Mouse (Mus musculus) CH12.LX (cell line): ENCODE measurements around the gene Zbtb38. TPM values are rescaled to one million over a fixed set of nuclear protein-coding genes. Genes with fewer than 3 reads are reported as not detected.
A peak's percentile ranks its signal among the peaks of the same experiment; 100 is the strongest.

Experiments used
- DNase-seq: peaks from one replicate; pipeline ENCODE4 v3.0.0-alpha.2; 2013; ENCODE audit errors: extremely low read depth
- H3K27ac ChIP-seq: 2 replicates; pipeline ENCODE4 v1.5.1; 2012; ENCODE audit warnings: low read depth, mild to moderate bottlenecking, control low read depth, moderate library complexity; ENCODE audit not compliant: insufficient read depth
- H3K27me3 ChIP-seq: replicated peaks from 2 replicates; pipeline ENCODE3; 2012; ENCODE audit warnings: inconsistent platforms
- H3K36me3 ChIP-seq, 2 experiments: replicated peaks in 1 of 2; 2 replicates each; pipeline versions ENCODE3 to v1.6.1; 2012; ENCODE audit warnings: inconsistent platforms in 1 of 2, low read length in 1 of 2, mild to moderate bottlenecking in 1 of 2, mixed read lengths in 1 of 2, moderate library complexity in 1 of 2; ENCODE audit not compliant: control insufficient read depth in 1 of 2, insufficient read depth in 1 of 2
- H3K4me1 ChIP-seq, 2 experiments: 2 replicates each; pipeline ENCODE4 v1.6.1; 2012; ENCODE audit warnings: inconsistent platforms in 1 of 2, moderate library complexity in 1 of 2; ENCODE audit not compliant: insufficient read depth in 2 of 2, control insufficient read depth in 1 of 2
- H3K4me2 ChIP-seq: 2 replicates; pipeline ENCODE4 v1.6.1; 2012; ENCODE audit warnings: low read depth, mild to moderate bottlenecking, control low read depth; ENCODE audit not compliant: poor library complexity, insufficient read depth, severe bottlenecking
- H3K4me3 ChIP-seq, 3 experiments: fragments of 150-350 bp in 1 of 3; sonication (generic) in 1 of 3; replicated peaks in 1 of 3; 2 replicates each; pipeline versions ENCODE3 to v1.5.1; 2011 to 2012; ENCODE audit warnings: low read depth in 2 of 3, low read length in 2 of 3, mild to moderate bottlenecking in 2 of 3, moderate library complexity in 2 of 3, control low read depth in 1 of 3, improper control_type of control experiment in 1 of 3, inconsistent platforms in 1 of 3, mixed read lengths in 1 of 3; ENCODE audit not compliant: poor library complexity in 1 of 3
- H3K79me2 ChIP-seq: replicated peaks from 2 replicates; pipeline ENCODE4 v1.6.1; 2012; ENCODE audit warnings: mild to moderate bottlenecking, moderate library complexity; ENCODE audit not compliant: control insufficient read depth, poor library complexity, insufficient read depth, severe bottlenecking; ENCODE audit errors: extremely low read depth
- H3K9ac ChIP-seq: 2 replicates; pipeline ENCODE4 v1.6.1; 2012; ENCODE audit warnings: low read depth, mild to moderate bottlenecking, control low read depth, moderate library complexity; ENCODE audit not compliant: insufficient read depth
- H3K9me3 ChIP-seq: replicated peaks from 2 replicates; pipeline ENCODE3; 2012; ENCODE audit warnings: low read length, inconsistent platforms, mixed read lengths
- BHLHE40 ChIP-seq: IDR thresholded peaks from 2 replicates; pipeline ENCODE4 v1.6.1; 2011; ENCODE audit warnings: mild to moderate bottlenecking, low read depth, low read length, improper control_type of control experiment
- CHD1 ChIP-seq: IDR thresholded peaks from 2 replicates; pipeline ENCODE4 v1.6.1; 2012; ENCODE audit warnings: low read depth, low read length, improper control_type of control experiment, inconsistent platforms
- CHD2 ChIP-seq: IDR thresholded peaks from 2 replicates; pipeline ENCODE4 v1.6.1; 2011; ENCODE audit warnings: low read length, improper control_type of control experiment
- CTCF ChIP-seq, 2 experiments: IDR thresholded peaks in 1 of 2; conservative IDR thresholded peaks in 1 of 2; 2 replicates each; pipeline ENCODE4 v1.5.1; 2011 to 2012; ENCODE audit warnings: low read depth in 2 of 2, low read length in 2 of 2, improper control_type of control experiment in 1 of 2, inconsistent platforms in 1 of 2, mild to moderate bottlenecking in 1 of 2, moderate library complexity in 1 of 2
- E2F4 ChIP-seq: IDR thresholded peaks from 2 replicates; pipeline ENCODE4 v1.6.1; 2011; ENCODE audit warnings: low read depth, low read length, improper control_type of control experiment; ENCODE audit not compliant: insufficient replicate concordance
- ETS1 ChIP-seq: conservative IDR thresholded peaks from 2 replicates; pipeline ENCODE4 v1.6.1; 2012; ENCODE audit warnings: low read depth, mild to moderate bottlenecking, inconsistent platforms, low read length, improper control_type of control experiment, moderate library complexity
- GABPA ChIP-seq: IDR thresholded peaks from 2 replicates; pipeline ENCODE4 v1.6.1; 2012; ENCODE audit warnings: low read depth, low read length, improper control_type of control experiment, inconsistent platforms; ENCODE audit not compliant: insufficient replicate concordance
- HCFC1 ChIP-seq: IDR thresholded peaks from 2 replicates; pipeline ENCODE4 v1.6.1; 2012; ENCODE audit warnings: low read depth, mild to moderate bottlenecking, inconsistent platforms, low read length, improper control_type of control experiment
- IRF4 ChIP-seq: IDR thresholded peaks from 2 replicates; pipeline ENCODE4 v1.6.1; 2014; ENCODE audit warnings: low read depth, mild to moderate bottlenecking, inconsistent platforms, low read length, improper control_type of control experiment
- JUN ChIP-seq: IDR thresholded peaks from 2 replicates; pipeline ENCODE4 v1.6.1; 2011; ENCODE audit warnings: low read depth, mild to moderate bottlenecking, low read length, improper control_type of control experiment, moderate library complexity; ENCODE audit not compliant: insufficient read depth
- MAFK ChIP-seq: IDR thresholded peaks from 2 replicates; pipeline ENCODE4 v1.6.1; 2011; ENCODE audit warnings: low read length, improper control_type of control experiment; ENCODE audit not compliant: insufficient replicate concordance
- MAX ChIP-seq: IDR thresholded peaks from 2 replicates; pipeline ENCODE4 v1.6.1; 2011; ENCODE audit warnings: low read length, improper control_type of control experiment
- MXI1 ChIP-seq: IDR thresholded peaks from 2 replicates; pipeline ENCODE4 v1.6.1; 2011; ENCODE audit warnings: mild to moderate bottlenecking, low read depth, low read length, improper control_type of control experiment
- MYC ChIP-seq: IDR thresholded peaks from 2 replicates; pipeline ENCODE4 v1.6.1; 2011; ENCODE audit warnings: low read depth, mild to moderate bottlenecking, improper control_type of control experiment, low read length
- NELFE ChIP-seq: IDR thresholded peaks from 2 replicates; pipeline ENCODE4 v1.6.1; 2011; ENCODE audit warnings: low read depth, low read length, improper control_type of control experiment
- NRF1 ChIP-seq: IDR thresholded peaks from 2 replicates; pipeline ENCODE4 v1.6.1; 2014; ENCODE audit warnings: low read depth, mild to moderate bottlenecking, inconsistent platforms, low read length, improper control_type of control experiment, moderate library complexity
- RCOR1 ChIP-seq: conservative IDR thresholded peaks from 2 replicates; pipeline ENCODE4 v1.6.1; 2012; ENCODE audit warnings: low read depth, mild to moderate bottlenecking, inconsistent platforms, low read length, improper control_type of control experiment
- TBP ChIP-seq: conservative IDR thresholded peaks from 2 replicates; pipeline ENCODE4 v1.6.1; 2011; ENCODE audit warnings: low read depth, low read length, improper control_type of control experiment
- UBTF ChIP-seq: IDR thresholded peaks from 2 replicates; pipeline ENCODE4 v1.6.1; 2012; ENCODE audit warnings: low read depth, mild to moderate bottlenecking, inconsistent platforms, low read length, improper control_type of control experiment, moderate library complexity
- USF1 ChIP-seq: IDR thresholded peaks from 2 replicates; pipeline ENCODE4 v1.6.1; 2014; ENCODE audit warnings: low read depth, mild to moderate bottlenecking, inconsistent platforms, low read length, improper control_type of control experiment
- USF2 ChIP-seq: conservative IDR thresholded peaks from 2 replicates; pipeline ENCODE4 v1.6.1; 2011; ENCODE audit warnings: low read depth, low read length, improper control_type of control experiment
- ZC3H11A ChIP-seq: IDR thresholded peaks from 2 replicates; pipeline ENCODE4 v1.6.1; 2012; ENCODE audit warnings: low read depth, mild to moderate bottlenecking, inconsistent platforms, low read length, improper control_type of control experiment
- ZMIZ1 ChIP-seq: IDR thresholded peaks from 2 replicates; pipeline ENCODE4 v1.6.1; 2012; ENCODE audit warnings: low read depth, mild to moderate bottlenecking, inconsistent platforms, low read length, improper control_type of control experiment
- ZNF384 ChIP-seq: IDR thresholded peaks from 2 replicates; pipeline ENCODE4 v1.6.1; 2012; ENCODE audit warnings: low read depth, low read length, improper control_type of control experiment, inconsistent platforms
- dilution Hi-C: fragments of 300-500 bp; cut with MboI; formaldehyde crosslinking; loops from 2 replicates; pipeline ENCODE4 v1.14.3; 2020; ENCODE audit warnings: low sequenced_read_pairs; ENCODE audit not compliant: extremely low pct_unique_long_range_greater_than_20kb, extremely low pct_ligation_motif_present
- in situ Hi-C: fragments of 300-500 bp; cut with MboI; formaldehyde crosslinking; loops from 3 replicates; pipeline ENCODE4 v1.14.3; 2019; ENCODE audit warnings: low sequenced_read_pairs, low pct_ligation_motif_present, low pct_unique_long_range_greater_than_20kb, mixed read lengths
- polyA plus RNA-seq: library from polyadenylated mRNA; unstranded; fragments of >175 nt; gene quantifications from 2 replicates; pipeline ENCODE4 v1.2.1, GENCODE M21; 2012; ENCODE audit warnings: low read depth; ENCODE audit not compliant: insufficient read length
- total RNA-seq, 2 experiments: library from RNA; depleted of rRNA; stranded (reverse); fragments of 300-350 nt in 1 of 2; fragments of >200 nt in 1 of 2; gene quantifications; 2 replicates each; pipeline ENCODE4 v1.2.3; 2012 to 2014

Gene Zbtb38
- total and polyA plus RNA-seq, 3 experiments = 51.7 to 102 (median 68.8) TPM

GRCm38 (mm10) chr9:96717698-96718401 lies 34.8 kb downstream of the Zbtb38 start:
- no peaks in the 10 kb centered on the region for H3K9me3 ChIP-seq
- peak; percentile 52 for DNase-seq
- peak overlapping the region; percentile 94 for H3K9ac ChIP-seq
- in situ Hi-C loops = loop anchor here (5.0 kb wide), 2 partner anchors 39 to 79 kb away; no protein-coding TSS in a partner anchor
- no peaks in the 10 kb centered on the region for H3K27me3 ChIP-seq
- peak overlapping the region; percentile 86 for H3K4me2 ChIP-seq
- peaks cover 8 to 46% of the 10 kb centered on the region in 2 experiments for H3K4me1 ChIP-seq
- peak overlapping the region; percentile 96 for H3K27ac ChIP-seq
- H3K36me3 ChIP-seq = peaks cover 13 to 37% of the 10 kb centered on the region in 2 experiments
- H3K4me3 ChIP-seq = peak overlapping the region; percentile 73 to 83 (median 80)
- no peak for TF ChIP-seq IRF4
- TF ChIP-seq RCOR1 = no peak
- no peak for TF ChIP-seq CTCF (conservative IDR thresholded peaks at IDR 0.05 in 1 of 2, IDR thresholded peaks at IDR 0.05 in 1 of 2; ENCODE audit: low read depth in 2 of 2, low read length in 2 of 2)
- TF ChIP-seq USF1 = no peak
- no peak for TF ChIP-seq CHD2
- no peak for TF ChIP-seq USF2
- TF ChIP-seq MAFK = 0 out of 2 replicates have a peak, but pooled peaks have one; percentile 15
- TF ChIP-seq MXI1 = no peak
- TF ChIP-seq GABPA = no peak
- TF ChIP-seq NELFE = no peak
- peak; percentile 75; the same call in 1 of the 2 replicates for TF ChIP-seq CHD1
- TF ChIP-seq ZC3H11A = no peak
- no peak for TF ChIP-seq ZNF384
- no peak for TF ChIP-seq ZMIZ1
- TF ChIP-seq E2F4 = no peak
- no peak for TF ChIP-seq MYC
- no peak for TF ChIP-seq UBTF
- TF ChIP-seq MAX = peak; percentile 22; the same call in 1 of the 2 replicates
- no peak for TF ChIP-seq ETS1
- TF ChIP-seq NRF1 = 0 out of 2 replicates have a peak, but pooled peaks have one; percentile 11
- no peak for TF ChIP-seq JUN
- TF ChIP-seq HCFC1 = no peak
- TF ChIP-seq TBP = no peak; the same call in 1 of the 2 replicates
- no peak for TF ChIP-seq BHLHE40
- TF ChIP-seq, all 38 proteins: peak for 4
- H3K79me2 ChIP-seq = peaks cover 91% of the 10 kb centered on the region
- dilution Hi-C loops = no loop called here
